Mouse (Mus musculus): ENCODE results near the gene Paip2b.
"Not testable (repeated sequence)": the region's sequence is repeated elsewhere in the genome, so short reads cannot be mapped to it uniquely, and the experiment has no call there.

Paip2b gene

GRCm38 (mm10) chr6:83802033-83802432 lies 29.5 kb downstream of the Paip2b start:
- DNase-seq (ENCODE audit: low spot score in 2 of 2): no peak

GRCm38 (mm10) chr6:83796686-83797085 lies 34.9 kb downstream of the Paip2b start:
- DNase-seq (ENCODE audit: low spot score in 2 of 2): no peak

DNA sequence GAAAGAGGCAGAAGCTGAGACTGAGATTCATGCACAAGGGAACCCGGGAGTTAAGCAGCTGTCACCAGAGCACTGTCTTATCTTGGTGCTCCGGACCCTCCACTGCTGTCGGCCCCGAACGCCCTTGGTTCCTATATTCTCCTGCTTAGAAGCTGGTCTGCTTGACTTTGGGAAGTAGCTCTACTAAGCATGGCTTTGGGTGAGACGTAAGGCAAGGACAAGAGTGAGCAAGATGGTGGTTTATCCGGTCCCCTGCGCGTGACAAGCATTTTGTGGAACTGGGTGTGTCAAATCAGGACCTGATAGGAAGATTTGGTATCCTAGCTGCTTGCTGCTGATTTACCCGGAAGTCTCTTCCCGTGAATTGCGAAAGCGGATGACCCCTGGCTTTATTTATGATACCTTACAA lies 36.0 kb downstream of the Paip2b start:
- peak in 1 of 2 experiments; percentile 45 for DNase-seq (ENCODE audit: low spot score in 2 of 2)

- DNase-seq (ENCODE audit: low spot score in 2 of 2): peak; percentile 93 to 95
These were observed 36.7 kb downstream of the Paip2b start, which contains the start of gene Nagk for GRCm38 (mm10) chr6:83794760-83795296. Gene Nagk, plus strand, starts transcription at chr6:83794982.

GRCm38 (mm10) chr6:83791251-83791890 lies 40.2 kb downstream of the Paip2b start:
- DNase-seq (ENCODE audit: low spot score in 2 of 2): no peak

DNA sequence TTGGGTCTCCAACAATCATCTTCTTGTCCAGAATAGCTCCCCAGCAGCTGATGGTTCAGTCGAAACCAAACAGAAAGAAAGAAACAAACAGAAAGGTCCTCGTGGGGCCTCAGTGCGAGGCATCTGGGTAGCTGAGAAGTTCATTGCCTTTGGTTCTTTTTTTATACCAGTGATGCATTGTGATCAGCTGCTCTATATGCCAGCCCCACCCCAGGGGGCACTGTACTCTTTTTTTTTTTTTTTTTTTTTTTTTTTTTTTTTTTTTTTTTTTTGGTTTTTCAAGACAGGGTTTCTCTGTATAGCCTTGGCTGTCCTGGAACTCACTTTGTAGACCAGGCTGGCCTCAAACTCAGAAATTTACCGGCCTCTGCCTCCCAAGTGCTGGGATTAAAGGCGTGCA lies 41.0 kb downstream of the Paip2b start:
- not testable (repeated sequence) for DNase-seq (ENCODE audit: low spot score in 2 of 2)

- no peak for DNase-seq (ENCODE audit: low spot score in 2 of 2)
These were observed 43.0 kb downstream of the Paip2b start for GRCm38 (mm10) chr6:83788554-83788953.

- DNase-seq (ENCODE audit: low spot score in 2 of 2): no peak
These were observed 45.1 kb downstream of the Paip2b start for GRCm38 (mm10) chr6:83786426-83786825.

DNA sequence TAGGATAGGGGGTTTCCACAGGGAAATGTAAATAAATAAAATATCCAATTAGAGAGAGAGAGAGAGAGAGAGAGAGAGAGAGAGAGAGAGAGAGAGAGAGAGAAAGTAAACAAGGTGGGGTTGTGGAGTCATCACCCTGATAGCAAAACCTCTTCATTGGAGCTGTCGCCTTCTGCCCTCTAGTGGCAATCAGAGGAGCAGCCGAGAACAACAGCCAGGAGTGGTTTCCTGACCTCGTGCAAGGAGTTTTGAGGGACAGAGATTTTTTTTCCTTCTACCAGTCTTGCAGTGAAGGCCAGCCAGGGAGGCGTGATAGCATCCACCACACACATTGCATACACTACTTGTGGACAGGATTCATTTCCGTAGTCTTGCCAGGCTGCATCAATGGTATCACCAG lies 52.5 kb downstream of the Paip2b start:
- DNase-seq (ENCODE audit: low spot score in 2 of 2): peak in 1 of 2 experiments; percentile 42

- no peak for DNase-seq (ENCODE audit: low spot score in 2 of 2)
These were observed 53.2 kb downstream of the Paip2b start for GRCm38 (mm10) chr6:83778306-83778705.

- peak; percentile 84 to 91 for DNase-seq (ENCODE audit: low spot score in 2 of 2)
These were observed 55.8 kb downstream of the Paip2b start, which contains the start of gene Tex261 for GRCm38 (mm10) chr6:83775638-83776293. Gene Tex261, minus strand, starts transcription at chr6:83775813.

- DNase-seq (ENCODE audit: low spot score in 2 of 2): no peak
These were observed 56.6 kb downstream of the Paip2b start for GRCm38 (mm10) chr6:83774781-83775563.

DNA sequence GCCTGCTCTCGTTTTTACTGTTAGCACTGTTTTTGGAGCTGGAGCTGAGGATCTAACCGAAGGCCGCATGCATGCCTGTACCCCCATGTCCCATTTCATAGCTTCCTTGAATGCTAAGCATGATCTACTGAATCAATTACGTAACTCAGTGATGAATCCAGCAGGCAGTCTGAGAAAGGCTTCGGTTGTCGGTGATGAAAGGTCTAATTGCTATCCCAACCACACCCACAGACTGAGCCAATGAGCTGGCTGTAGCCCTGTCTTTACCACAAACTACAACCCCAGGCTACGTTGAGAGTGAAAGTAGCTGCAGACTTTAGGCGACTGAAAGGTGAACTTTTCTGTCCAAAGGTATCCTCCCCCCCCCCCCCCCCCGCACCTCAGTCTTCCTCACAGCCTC lies 57.4 kb downstream of the Paip2b start:
- no peak for DNase-seq (ENCODE audit: low spot score in 2 of 2)

GRCm38 (mm10) chr6:83768485-83768884 lies 63.1 kb downstream of the Paip2b start:
- DNase-seq (ENCODE audit: low spot score in 2 of 2): no peak

DNA sequence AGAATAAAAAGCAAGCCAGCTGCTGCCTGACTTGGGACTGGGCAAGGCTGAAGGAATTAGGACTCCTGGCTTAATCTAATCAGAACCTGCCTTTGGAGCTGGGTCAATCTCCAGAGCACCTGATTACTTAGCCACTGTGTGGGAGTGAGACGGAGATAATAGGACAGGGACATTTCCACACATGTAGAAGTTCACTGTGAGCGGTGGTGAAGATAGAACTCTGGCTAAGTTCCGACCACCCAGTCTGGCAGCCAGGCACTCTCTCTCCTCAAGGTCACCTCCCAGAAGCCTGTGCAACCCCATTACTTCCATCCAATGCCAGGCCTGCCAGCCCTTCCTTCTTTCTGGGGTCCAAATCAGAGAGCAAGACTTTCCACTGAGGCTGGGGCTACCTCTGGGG lies 64.6 kb downstream of the Paip2b start:
- DNase-seq (ENCODE audit: low spot score in 2 of 2): no peak

- peak in 1 of 2 experiments; percentile 15 for DNase-seq (ENCODE audit: low spot score in 2 of 2)
These were observed 68.6 kb downstream of the Paip2b start for GRCm38 (mm10) chr6:83762880-83763431.

GRCm38 (mm10) chr6:83762344-83762743 lies 69.2 kb downstream of the Paip2b start, which contains the start of gene Ankrd53:
Gene Ankrd53, plus strand, starts transcription at chr6:83762644.
- no peak for DNase-seq (ENCODE audit: low spot score in 2 of 2)

- no peak for DNase-seq (ENCODE audit: low spot score in 2 of 2)
These were observed 75.5 kb downstream of the Paip2b start for GRCm38 (mm10) chr6:83756051-83756450.
